In genomic region chr17:25462236-25462875, GRCm38 (mm10) we compare ENCODE assay signal across 9 mouse cellular contexts. TPM values are rescaled to one million over a fixed set of nuclear protein-coding genes. Genes with fewer than 3 reads are reported as not detected.
DNase-seq lines count a peak whose midpoint lies in the region; ATAC-seq and TF ChIP-seq lines count a peak whose summit lies in the region.
"Had no signal": no experiment of that assay in that cellular context is flagged by ENCODE, and none has a peak within 500 bp of the region (broad histone marks: within the 10 kb centered on the region; RNA-seq: fewer than 3 reads in every experiment).

No protein-coding gene starts in this region.

- no peak overlapping the region; the same call in 1 of the 2 replicates for H3K27ac ChIP-seq in heart, adult 2 months
- peak overlapping the region; percentile 99 for H3K27ac ChIP-seq in heart, embryonic 13.5 days (replicated peaks)
- H3K27ac ChIP-seq in limb, embryonic 13.5 days: peak overlapping the region; percentile 72

- H3K4me2 ChIP-seq in heart, embryonic 13.5 days: peak overlapping the region; percentile 54
- H3K4me2 ChIP-seq in limb, embryonic 13.5 days (replicated peaks): peak overlapping the region; percentile 36

- no peak for TF ChIP-seq CTCF in heart, adult 2 months (IDR thresholded peaks at IDR 0.05)
- TF ChIP-seq CTCF in brain, embryonic 14.5 days (IDR thresholded peaks at IDR 0.05; ENCODE audit: borderline replicate concordance, extremely low read depth, insufficient read depth, insufficient read length): no peak

- no peaks in the 10 kb centered on the region for H3K4me1 ChIP-seq in heart, adult 2 months (ENCODE audit: control insufficient read depth, insufficient read depth, low read length)
- H3K4me1 ChIP-seq in heart, embryonic 13.5 days: peaks cover 61% of the 10 kb centered on the region
- peaks cover 21% of the 10 kb centered on the region for H3K4me1 ChIP-seq in limb, embryonic 13.5 days

- H3K36me3 ChIP-seq in heart, adult 2 months (ENCODE audit: control insufficient read depth, insufficient read depth, low read length): no peaks in the 10 kb centered on the region
- no peaks in the 10 kb centered on the region for H3K36me3 ChIP-seq in heart, embryonic 13.5 days
- no peaks in the 10 kb centered on the region for H3K36me3 ChIP-seq in limb, embryonic 13.5 days

- DNase-seq in heart, adult 2 months: peak in 1 of 2 experiments; percentile 24
- DNase-seq in heart, postnatal 14 days: no peak
- peak; percentile 91 for DNase-seq in brain, embryonic 14.5 days (ENCODE audit: low read depth)
- no peak for DNase-seq in urinary bladder, postnatal 36 days (ENCODE audit: low spot score in 2 of 2)
- DNase-seq in thymus, postnatal 4 days: no peak
- DNase-seq in left cerebral cortex, adult 18-20 months (ENCODE audit: low spot score in 2 of 2): no peak

- peak; percentile 31; the same call in 1 of the 2 replicates for TF ChIP-seq POLR2A in heart, adult 2 months (IDR thresholded peaks at IDR 0.05; ENCODE audit: insufficient read depth, low read depth, low read length)
- no peak for TF ChIP-seq POLR2A in brain, embryonic 14.5 days (IDR thresholded peaks at IDR 0.05; ENCODE audit: borderline replicate concordance, extremely low read depth, insufficient read depth, insufficient read length, poor library complexity, severe bottlenecking)

- H3K79me2 ChIP-seq in heart, adult 2 months (replicated peaks; ENCODE audit: control insufficient read depth, insufficient read depth, low read length): no peaks in the 10 kb centered on the region

- no peaks in the 10 kb centered on the region for H3K27me3 ChIP-seq in heart, adult 2 months (ENCODE audit: control insufficient read depth, insufficient read depth, low read length)
- no peaks in the 10 kb centered on the region for H3K27me3 ChIP-seq in heart, embryonic 13.5 days (replicated peaks)
- H3K27me3 ChIP-seq in limb, embryonic 13.5 days: no peaks in the 10 kb centered on the region

- H3K9me3 ChIP-seq in heart, embryonic 13.5 days: peaks cover 5% of the 10 kb centered on the region; the same call in 1 of the 2 replicates
- no peaks in the 10 kb centered on the region for H3K9me3 ChIP-seq in limb, embryonic 13.5 days

- ATAC-seq in heart, embryonic 13.5 days (ENCODE audit: extremely low read depth, insufficient number of reproducible peaks, low FRiP score, low TSS enrichment): peak; percentile 60
- ATAC-seq in limb, embryonic 13.5 days (ENCODE audit: low FRiP score, low read depth): peak; percentile 67

- WGBS in heart, adult 2 months: 29% methylated on average over 9 of the region's 9 CpGs
- WGBS in heart, embryonic 13.5 days: 20% methylated on average over 9 of the region's 9 CpGs
- WGBS in limb, embryonic 13.5 days: 6% methylated on average over 9 of the region's 9 CpGs

- no peak overlapping the region for H3K4me3 ChIP-seq in heart, adult 2 months
- 0 out of 2 replicates have a peak overlapping the region, but pooled peaks have one; percentile 15 for H3K4me3 ChIP-seq in heart, embryonic 13.5 days
- H3K4me3 ChIP-seq in limb, embryonic 13.5 days: no peak overlapping the region

- no peak overlapping the region for H3K9ac ChIP-seq in heart, adult 2 months (ENCODE audit: low read depth, low read length)
- H3K9ac ChIP-seq in heart, embryonic 13.5 days: peak overlapping the region; percentile 73
- H3K9ac ChIP-seq in limb, embryonic 13.5 days: peak overlapping the region; percentile 26; the same call in 1 of the 2 replicates

- no peak for TF ChIP-seq EP300 in heart, adult 2 months (IDR thresholded peaks at IDR 0.05; ENCODE audit: insufficient read depth, low read depth, low read length)

- intact Hi-C loops in heart, adult 2 months (cut with DNase I): no loop called here
- intact Hi-C loops in heart, postnatal 14 days (cut with DNase I): no loop called here

RNA-seq across cellular contexts. Expression of gene Tekt4, which starts 7.9 kb away (rescaled TPM):
- total RNA-seq in heart, adult 2 months (2021): not detected
- 0.61 and 1.2 TPM in 2 replicates for polyA plus RNA-seq in heart, adult 2 months (2012; rRNA removed)
- under 1 TPM in 1 of 2 experiments, not detected in 1; 0.50 TPM for total RNA-seq in heart, postnatal 14 days (2021)
- 1.1 and 1.4 TPM in 2 replicates for polyA plus RNA-seq in brain, embryonic 14.5 days (2012; rRNA removed)
- 0.23 and 0.47 TPM in 2 replicates for polyA plus RNA-seq in heart, embryonic 13.5 days (2015; fragmentation: Nextera tagmentation; extraction: Ambion mirVana)
- polyA plus RNA-seq in limb, embryonic 13.5 days (2015; fragmentation: Nextera tagmentation; extraction: Ambion mirVana): not detected in 2 replicates
- 1 to 10 TPM in 1 of 2 experiments, under 1 TPM in 1; 0.49 to 1.2 TPM for total RNA-seq in left cerebral cortex, adult 18-20 months (2021)
- total RNA-seq: CH12.LX had no signal

RNA-seq across cellular contexts. Expression of gene Cacna1h, which starts 28.8 kb away (rescaled TPM):
- 1 to 10 TPM; 4.5 to 5.5 TPM for total RNA-seq in heart, adult 2 months (2021)
- 20.4 and 23.2 TPM in 2 replicates for polyA plus RNA-seq in heart, adult 2 months (2012; rRNA removed)
- 1 to 10 TPM; 4.9 to 8.1 TPM for total RNA-seq in heart, postnatal 14 days (2021)
- 90.4 and 118 TPM in 2 replicates for polyA plus RNA-seq in brain, embryonic 14.5 days (2012; rRNA removed)
- polyA plus RNA-seq in heart, embryonic 13.5 days (2015; fragmentation: Nextera tagmentation; extraction: Ambion mirVana): 6.5 and 8.1 TPM in 2 replicates
- polyA plus RNA-seq in limb, embryonic 13.5 days (2015; fragmentation: Nextera tagmentation; extraction: Ambion mirVana): 5.2 and 7.5 TPM in 2 replicates
- total RNA-seq in left cerebral cortex, adult 18-20 months (2021): 10 to 100 TPM; 39.6 to 43.7 TPM

RNA-seq across cellular contexts. Expression of gene Sstr5, which starts 34.7 kb away (rescaled TPM):
- not detected for total RNA-seq in heart, adult 2 months (2021)
- polyA plus RNA-seq in heart, adult 2 months (2012; rRNA removed): not detected in 2 replicates
- not detected for total RNA-seq in heart, postnatal 14 days (2021)
- polyA plus RNA-seq in brain, embryonic 14.5 days (2012; rRNA removed): 0.22 and 0.25 TPM in 2 replicates
- polyA plus RNA-seq in heart, embryonic 13.5 days (2015; fragmentation: Nextera tagmentation; extraction: Ambion mirVana): 0.28 and 0.33 TPM in 2 replicates
- polyA plus RNA-seq in limb, embryonic 13.5 days (2015; fragmentation: Nextera tagmentation; extraction: Ambion mirVana): 0.24 and 0.29 TPM in 2 replicates
- total RNA-seq in left cerebral cortex, adult 18-20 months (2021): 1 to 10 TPM in 1 of 2 experiments, under 1 TPM in 1; 0.75 to 1.1 TPM
